Mouse (Mus musculus): Measurements from ENCODE around the gene Cacna1i.

Cacna1i gene

DNA sequence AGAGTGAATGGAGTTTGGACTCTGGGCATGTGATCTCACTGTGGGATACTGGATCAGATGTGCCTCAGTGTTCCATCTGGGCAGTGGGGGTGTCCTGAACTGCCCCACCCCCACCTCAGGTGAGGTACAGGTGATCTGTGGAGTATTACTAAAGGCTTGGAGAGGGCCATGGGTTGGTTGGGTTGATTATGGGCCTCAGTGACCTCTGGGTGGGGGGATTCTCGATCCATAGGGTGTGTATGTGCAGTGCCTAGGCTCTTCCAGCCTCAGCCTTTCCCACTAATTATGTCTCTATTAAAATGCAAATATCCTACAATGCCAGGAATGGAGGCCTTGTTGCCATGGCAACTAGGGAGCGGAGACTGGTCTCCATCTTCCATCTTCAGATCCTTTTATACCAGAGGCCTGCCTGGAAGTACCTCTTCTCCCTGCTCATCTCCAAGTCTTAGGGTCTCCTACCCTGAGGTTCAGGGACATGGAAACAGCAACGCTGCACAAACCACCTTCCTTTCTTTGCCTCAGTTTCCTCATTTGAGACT lies 15.1 kb upstream of the Cacna1i start:
- in situ Hi-C loops (cut with MboI), result loop anchor here (5.0 kb wide), 1 partner anchor 435 kb away; no protein-coding TSS in a partner anchor

DNA sequence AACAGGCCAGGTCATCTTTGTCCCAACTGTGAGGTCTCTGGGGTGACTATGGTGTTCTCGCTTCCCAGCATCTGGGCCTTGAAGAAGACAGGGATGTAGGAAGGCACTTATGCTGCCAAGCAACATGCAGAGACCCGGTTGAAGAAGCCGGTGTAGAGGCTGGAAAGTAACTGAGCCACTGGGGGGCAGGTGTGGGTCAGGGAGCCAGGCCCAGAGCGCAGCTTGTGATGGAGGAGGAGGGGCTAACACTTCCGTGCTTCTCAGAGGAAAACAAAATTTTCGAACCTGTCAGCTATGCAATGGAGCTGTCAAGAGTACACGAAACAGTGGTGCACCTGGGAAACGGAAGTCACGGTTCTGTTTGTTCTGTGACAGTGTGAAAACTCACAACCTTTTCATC lies 9.9 kb upstream of the Cacna1i start:
- in situ Hi-C loops (cut with MboI), result no loop called here

DNA sequence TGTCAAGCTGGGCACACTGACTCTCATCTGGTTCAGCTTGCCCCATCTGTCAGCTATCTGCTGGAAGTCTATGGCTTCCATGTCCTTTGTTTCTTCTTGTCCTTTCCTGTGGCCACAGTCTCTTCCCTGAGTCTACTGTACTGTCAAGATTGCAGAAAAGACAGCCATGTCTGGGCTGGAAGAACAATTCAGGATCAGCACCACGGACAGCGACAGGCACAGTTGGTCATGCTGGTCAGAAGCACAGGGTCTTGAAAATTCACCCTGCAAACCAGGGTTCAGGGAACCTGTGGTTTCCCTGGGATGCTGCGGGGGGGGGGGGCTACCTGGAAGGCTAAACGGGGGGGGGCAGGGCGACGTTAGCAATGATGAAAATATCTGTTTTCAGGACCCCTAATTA lies 9.4 kb upstream of the Cacna1i start:
- in situ Hi-C loops (cut with MboI), result no loop called here

- in situ Hi-C loops (cut with MboI), result no loop called here
These were observed 8.8 kb upstream of the Cacna1i start for GRCm38 (mm10) chr15:80278121-80278759.

GRCm38 (mm10) chr15:80279053-80279452 lies 8.0 kb upstream of the Cacna1i start:
- in situ Hi-C loops (cut with MboI), result no loop called here

- in situ Hi-C loops (cut with MboI), result no loop called here
These were observed 6.4 kb upstream of the Cacna1i start for GRCm38 (mm10) chr15:80280646-80281045.

DNA sequence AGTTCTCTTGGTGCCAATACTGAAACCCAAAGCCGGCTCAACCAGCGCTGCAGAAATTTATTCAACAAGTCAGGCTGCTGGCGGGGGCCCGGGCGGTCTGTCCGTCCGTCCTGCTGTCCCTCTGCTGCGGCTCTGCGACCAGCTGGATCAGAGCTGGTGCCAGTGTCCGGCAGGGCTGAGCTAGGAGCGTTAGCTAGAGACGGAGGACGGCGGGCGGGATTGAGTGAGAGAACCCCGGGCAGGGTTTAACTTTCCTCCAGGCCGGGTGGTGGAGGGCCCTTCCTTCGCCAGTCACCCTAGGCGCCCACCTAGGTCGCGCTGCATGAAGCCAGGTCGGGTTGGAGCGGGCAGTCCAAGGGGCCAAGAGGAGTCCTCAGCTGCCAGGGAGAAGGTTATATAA lies 998 bp downstream of the Cacna1i start:
- in situ Hi-C loops (cut with MboI), result no loop called here

DNA sequence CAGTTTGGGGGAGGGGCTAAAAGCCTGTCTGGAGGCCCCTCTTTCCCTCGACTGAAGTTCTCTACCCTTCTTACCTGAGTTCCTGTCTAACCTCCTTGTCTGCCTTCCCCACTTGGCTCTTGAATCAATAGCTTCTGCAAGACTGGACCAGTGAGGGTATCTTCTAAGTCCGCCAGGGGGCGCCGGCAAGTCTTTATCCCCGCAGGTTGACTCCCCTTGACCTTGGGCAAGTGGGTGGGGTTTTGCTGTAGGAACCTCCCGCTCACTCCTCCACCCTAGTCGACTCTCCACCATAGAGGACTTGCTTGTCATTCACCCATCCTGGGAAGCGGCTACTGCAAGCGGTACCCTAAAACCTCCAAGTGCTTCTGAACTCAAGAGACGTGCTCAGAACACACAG lies 2.4 kb downstream of the Cacna1i start:
- in situ Hi-C loops (cut with MboI), result no loop called here

- in situ Hi-C loops (cut with MboI), result no loop called here
These were observed 10.1 kb downstream of the Cacna1i start for GRCm38 (mm10) chr15:80297146-80297545.

GRCm38 (mm10) chr15:80303779-80304178 lies 16.7 kb downstream of the Cacna1i start:
- in situ Hi-C loops (cut with MboI), result no loop called here

- in situ Hi-C loops (cut with MboI), result no loop called here
These were observed 17.1 kb downstream of the Cacna1i start for GRCm38 (mm10) chr15:80304188-80304587.

DNA sequence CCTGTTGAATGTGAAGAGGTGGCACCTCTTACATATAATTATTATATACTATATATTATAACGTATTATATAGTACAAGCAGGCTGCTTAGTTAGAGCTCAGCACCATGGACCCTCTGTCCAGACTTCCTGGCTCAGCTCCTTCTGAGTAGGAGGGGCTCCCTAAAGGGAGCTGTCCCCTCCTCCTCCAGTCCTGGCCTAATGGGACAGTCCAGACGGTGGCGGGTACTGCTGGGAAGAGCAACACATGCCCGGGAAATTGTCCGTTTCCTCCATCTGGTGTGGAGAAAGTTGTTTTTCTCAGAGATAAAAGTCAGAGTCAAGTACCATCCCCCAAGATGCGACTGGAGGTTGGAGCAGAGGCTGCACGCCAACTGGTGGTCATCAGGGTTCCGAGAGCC lies 19.1 kb downstream of the Cacna1i start:
- in situ Hi-C loops (cut with MboI), result no loop called here

GRCm38 (mm10) chr15:80314731-80315130 lies 27.7 kb downstream of the Cacna1i start:
- in situ Hi-C loops (cut with MboI), result no loop called here

DNA sequence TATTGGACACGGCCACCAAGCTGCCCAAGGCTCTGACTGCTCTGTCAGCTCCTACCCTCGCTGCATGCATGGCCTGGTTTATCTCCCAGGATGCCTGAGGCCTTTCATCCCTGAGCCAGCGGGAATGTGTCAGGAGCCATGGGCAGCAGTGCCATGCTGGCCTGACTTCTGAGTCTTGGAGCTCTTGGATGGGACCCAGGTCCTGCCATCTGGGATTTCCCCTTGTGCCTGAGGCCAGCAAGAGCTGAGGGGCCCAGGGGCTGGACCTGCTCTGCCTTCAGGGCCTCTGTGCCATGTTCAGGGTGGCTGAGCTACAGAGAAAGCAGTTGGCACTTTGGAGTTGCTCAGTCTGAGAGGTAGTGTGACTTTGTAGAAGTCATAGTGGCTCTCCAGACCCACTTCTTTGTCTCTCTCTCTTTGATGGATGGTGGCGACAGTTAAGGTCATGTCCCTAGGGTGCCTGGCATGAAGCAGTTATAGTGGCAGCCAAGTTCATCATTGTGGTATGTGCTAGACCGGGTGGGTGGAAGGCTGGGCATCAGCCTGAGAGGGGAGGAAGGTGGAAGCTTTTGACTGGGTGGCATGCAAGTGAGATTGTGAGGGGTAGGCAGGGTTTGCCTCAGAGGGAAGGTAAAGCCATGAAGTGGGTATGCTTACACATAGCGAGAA lies 30.1 kb downstream of the Cacna1i start:
- in situ Hi-C loops (cut with MboI), result no loop called here

DNA sequence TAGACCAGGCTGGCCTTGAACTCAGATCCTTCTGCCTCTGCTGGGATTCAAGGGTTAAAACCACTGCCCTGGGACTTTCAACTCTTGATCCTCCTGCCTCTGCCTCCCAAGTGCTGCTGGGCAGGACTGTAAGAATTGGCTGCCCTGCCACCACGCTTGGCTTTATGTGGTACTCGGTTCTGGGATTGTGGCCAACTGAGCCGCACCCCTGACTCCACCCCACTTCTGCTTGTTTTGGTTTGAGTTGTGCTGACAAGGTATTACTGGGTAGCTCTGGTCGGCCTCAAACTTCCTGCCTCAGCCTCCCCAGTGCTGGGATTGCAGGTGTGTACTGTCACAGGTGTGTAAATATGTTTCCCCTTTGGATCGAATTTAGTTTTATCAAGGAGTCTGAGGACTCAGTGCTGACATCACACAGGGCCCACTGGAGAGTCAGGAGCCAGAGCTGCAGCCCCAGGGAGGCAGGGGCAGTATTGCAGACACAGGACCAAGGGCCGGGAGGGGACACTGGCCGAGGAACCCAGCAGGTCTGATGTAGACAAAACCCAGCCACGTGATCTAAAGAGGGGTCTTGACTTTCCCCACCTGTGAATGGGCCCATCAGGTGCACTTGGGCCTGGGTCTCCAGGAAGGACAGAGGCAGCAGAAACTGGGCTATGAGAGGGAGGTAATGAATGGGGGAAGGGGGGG lies 30.9 kb downstream of the Cacna1i start:
- in situ Hi-C loops (cut with MboI), result no loop called here

- in situ Hi-C loops (cut with MboI), result no loop called here
These were observed 31.7 kb downstream of the Cacna1i start for GRCm38 (mm10) chr15:80318543-80319255.

GRCm38 (mm10) chr15:80319315-80319714 lies 32.3 kb downstream of the Cacna1i start:
- in situ Hi-C loops (cut with MboI), result no loop called here

DNA sequence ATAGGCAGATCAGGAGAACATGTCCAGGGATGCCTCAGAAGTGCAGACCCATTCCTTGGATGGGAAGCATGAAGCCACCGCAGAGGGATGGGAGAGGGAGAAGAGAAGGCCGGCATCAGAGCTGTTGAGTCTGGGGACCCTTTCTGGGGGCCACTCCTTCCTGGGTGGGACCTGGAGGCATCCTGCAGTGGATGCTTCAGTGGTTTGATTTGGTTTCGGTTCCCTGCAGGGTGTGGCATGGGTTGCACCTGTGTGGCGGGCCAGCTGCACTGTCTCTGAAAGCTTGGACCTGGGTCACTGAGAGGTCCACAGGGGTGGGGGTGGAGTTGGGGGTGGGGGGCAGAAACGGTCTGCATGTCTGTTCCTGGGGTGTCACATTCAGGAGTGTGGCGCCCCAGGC lies 32.9 kb downstream of the Cacna1i start:
- in situ Hi-C loops (cut with MboI), result no loop called here

- in situ Hi-C loops (cut with MboI), result no loop called here
These were observed 38.2 kb downstream of the Cacna1i start for GRCm38 (mm10) chr15:80325207-80325606.

GRCm38 (mm10) chr15:80325756-80326155 lies 38.7 kb downstream of the Cacna1i start:
- in situ Hi-C loops (cut with MboI), result no loop called here

GRCm38 (mm10) chr15:80326947-80327346 lies 39.9 kb downstream of the Cacna1i start:
- in situ Hi-C loops (cut with MboI), result no loop called here

All from mature B cell (primary cell).